Mouse (Mus musculus) ES-Bruce4 (cell line): ENCODE data around the gene Slc22a21.

Source experiments
- CTCF ChIP-seq: IDR thresholded peaks from one replicate; pipeline ENCODE4 v1.8.1; 2011; ENCODE audit warnings: low read depth, low read length
- EP300 ChIP-seq: IDR thresholded peaks from 2 replicates; pipeline ENCODE4 v1.6.1; 2011; ENCODE audit warnings: low read depth, low read length; ENCODE audit not compliant: insufficient read depth
- POLR2A ChIP-seq: IDR thresholded peaks from one replicate; pipeline ENCODE4 v1.8.1; 2011; ENCODE audit warnings: low read length; ENCODE audit not compliant: insufficient read depth

DNA sequence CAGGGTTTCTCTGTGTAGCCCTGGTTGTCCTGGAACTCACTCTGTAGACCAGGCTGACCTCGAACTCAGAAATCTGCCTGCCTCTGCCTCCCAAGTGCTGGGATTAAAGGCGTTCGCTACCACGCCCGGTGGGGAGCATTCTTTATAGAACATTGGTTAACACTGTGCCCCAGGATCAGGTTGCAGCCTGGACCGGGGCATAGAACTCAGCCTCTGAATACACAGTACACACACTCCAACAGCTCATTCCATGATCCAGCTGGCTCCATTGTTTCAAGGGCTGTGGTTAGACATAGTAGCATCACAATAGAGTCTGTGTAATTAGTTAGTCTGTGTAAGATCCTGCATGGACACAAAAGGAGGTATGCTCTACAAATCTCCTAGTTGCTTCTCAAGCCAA lies 80.2 kb downstream of the Slc22a21 start:
- no peak for TF ChIP-seq CTCF
- 0 out of 2 replicates have a peak, but pooled peaks have one; percentile 15 for TF ChIP-seq EP300
- TF ChIP-seq POLR2A: no peak
